Mouse (Mus musculus) right cerebral cortex, adult 18-20 months (tissue): ENCODE results near the gene Cpsf4l.

Source experiments
- DNase-seq: peaks from one replicate; pipeline ENCODE4 v3.0.0; 2022; ENCODE audit warnings: mixed read lengths

The Cpsf4l gene

DNA sequence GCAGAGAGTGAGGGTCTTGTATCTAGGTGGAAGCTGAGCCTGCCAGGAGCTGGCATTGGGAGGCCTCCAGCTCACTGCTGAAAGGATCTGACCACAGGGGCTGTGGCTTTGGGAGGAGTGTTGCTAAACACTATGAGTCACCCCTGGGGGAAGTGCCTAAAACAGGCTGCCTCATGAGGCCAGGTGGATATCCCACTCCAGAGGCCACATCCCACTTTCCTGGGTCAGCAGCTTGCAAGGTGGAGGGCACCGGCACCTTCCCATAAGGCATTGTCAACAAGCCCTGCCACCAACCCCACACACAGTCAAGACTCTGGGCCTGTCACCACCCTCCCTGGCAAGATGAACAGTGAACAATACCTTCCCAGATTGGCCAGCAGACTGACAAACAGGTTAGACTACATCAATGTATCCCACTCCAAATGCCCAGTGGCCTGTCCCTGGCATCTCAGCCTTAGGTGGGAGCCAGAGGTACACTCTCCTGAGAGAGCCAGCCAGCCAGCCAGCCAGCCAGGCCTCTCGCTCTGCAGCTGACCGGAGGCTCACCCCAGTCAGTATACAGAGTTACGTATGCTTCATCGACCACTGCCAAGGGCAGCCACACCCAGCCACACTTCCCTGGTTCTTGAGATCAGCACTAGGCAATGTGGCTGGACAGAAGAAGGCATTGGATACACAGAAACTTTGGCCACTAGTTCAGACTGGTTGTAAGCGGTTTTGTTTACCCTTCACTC is 24.0 kb upstream of the Cpsf4l start:
- no peak for DNase-seq

DNA sequence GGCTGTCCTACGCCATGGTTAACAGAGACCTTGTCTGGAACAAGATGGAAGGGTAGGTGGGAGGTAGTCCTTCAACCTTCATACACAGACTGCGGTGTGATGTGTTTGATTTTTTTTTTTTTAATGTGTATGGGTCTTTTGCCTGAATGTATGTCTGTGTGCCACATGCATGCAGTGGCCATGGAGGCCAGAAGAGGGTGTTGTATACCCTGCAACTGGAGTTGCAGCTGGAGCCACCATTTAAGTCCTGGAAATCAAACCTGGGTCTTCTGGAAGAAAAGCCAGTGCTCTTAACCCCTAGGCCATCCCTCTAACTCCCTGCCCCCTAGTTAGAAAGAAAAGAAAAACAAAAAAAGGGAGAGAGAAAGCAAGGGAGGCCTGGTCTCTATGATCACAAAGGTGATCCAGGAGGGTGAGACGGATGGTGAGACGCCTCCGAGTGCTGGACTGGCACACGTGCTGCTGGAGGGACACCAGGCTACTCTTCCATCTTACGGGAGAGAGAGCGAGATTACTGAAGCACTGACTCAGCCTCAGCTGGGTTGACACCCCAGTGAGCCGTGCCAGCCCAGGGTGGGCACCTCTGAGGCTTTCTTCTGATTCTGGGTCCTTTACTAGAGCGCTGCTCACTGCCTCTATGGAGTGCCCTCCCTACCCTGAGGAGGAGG is 22.3 kb upstream of the Cpsf4l start:
- DNase-seq, result no peak

DNA sequence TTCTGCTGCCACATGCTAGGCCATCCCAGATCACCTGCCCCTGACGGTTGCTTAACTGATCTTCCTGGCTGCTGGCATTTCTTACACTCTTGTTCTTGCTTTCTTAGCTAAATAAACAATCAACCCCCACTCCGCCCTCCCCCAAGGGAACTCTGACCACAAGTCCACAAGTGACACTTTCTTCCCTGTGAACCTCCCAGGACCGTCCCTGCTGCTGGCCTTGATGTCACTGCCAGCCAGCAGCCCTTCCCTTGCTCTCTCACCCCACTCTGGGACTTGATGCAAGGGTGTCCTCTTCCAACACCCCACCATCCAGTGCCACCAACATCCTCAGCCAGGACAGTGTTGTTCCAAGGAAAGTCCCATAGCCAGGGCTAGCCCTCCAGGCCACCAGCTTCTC is 21.1 kb upstream of the Cpsf4l start:
- DNase-seq, result no peak

DNA sequence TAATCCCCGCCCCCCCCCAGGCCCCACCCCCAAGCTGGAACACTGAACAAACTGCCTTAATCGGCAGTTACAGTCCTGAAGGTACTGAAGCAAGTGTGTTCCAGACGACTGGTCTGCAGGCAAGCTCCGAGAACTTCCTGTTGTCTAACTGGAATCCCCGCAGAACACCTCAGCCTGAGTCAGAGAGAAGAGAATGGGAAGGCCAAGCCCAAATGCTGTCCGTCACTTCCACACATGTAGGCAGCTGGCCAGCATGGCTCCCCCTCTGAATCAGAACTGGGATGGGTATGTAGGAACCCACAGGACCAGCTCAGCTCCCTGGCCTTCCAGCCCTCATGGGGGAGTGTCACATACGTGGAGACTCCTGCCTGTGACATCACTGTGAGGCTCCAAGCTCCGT is 20.1 kb upstream of the Cpsf4l start:
- DNase-seq, result no peak

DNA sequence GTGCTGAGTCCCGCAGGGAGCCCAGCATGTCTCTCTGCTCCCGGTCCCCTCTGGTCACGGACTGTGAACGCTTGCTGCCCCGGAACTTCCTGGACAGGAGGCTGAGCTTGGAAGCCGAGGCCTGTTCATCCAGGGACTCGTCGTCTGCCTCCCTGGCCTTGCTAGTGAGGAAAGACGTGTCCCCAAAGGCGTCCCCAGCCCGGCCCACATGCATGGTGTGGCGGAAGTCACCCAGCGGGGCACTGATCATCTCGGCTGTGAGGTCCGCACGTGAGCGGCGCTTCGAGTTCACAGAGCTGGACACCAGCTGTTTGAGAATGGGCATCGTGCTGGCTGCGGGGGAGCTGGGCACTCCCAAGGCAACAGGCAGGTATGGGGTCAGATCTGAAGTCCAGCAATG is 19.4 kb upstream of the Cpsf4l start:
- DNase-seq, result no peak

DNA sequence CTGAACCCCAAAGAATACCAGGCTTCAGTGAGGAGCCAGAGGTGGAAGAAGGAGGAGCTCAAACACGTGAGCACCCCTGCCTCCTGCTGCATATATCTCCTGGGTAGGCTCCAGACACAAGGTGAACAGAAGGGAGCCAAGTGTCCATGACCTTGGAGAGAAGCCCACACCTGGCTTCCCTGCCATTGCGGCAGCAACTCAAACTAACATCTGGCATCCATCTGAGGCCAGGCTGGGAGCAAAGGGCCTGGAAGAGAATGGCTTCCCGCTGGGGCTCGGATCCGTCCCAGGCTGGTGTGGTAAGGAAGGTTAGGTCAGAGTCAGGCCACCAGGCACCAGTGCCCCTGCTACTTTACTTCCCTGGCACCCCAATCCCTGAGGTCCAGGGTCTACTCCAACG is 18.2 kb upstream of the Cpsf4l start:
- no peak for DNase-seq

DNA sequence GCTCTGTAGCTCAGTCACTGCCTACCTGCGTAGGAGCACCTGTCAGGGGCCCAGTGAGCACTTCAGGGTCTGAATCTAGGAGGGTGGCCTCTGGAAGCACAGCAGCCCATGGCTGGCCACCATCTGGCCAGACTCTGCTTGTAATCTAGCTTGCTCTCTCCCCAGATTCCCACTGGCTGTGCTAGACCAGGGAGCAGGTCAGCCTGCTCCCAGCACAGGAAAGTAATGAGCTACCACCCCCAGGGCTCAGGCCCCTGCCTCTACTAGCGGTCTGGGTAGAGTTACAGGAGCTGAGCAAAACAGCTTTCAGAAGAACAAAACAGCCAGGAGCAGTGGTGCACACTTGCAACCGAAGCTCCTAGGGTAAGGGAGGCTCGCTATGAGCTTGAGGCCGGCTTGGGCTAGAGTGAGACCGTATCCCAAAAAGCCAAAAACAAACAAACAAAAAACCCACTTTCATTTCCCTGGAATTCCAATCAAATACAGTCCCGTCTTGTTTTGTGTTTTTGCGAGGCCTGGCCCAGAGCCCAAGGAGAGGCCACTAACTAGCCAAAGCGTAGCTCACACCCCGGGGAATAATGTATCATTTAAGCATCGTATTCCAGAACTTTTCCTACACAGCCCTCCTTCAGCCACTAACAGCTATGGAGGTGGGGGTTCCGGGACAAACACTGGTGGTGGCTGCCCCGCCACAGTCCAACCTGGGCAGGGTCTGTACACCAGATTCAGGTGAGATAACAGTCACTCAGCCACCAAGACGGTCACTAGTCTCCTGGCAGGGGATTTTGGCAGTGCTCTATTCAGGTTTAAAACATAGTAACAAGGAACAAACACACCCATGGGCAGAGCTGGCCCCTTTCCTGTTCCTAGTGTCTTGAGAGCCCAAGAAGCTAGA is 17.4 kb upstream of the Cpsf4l start:
- no peak for DNase-seq

DNA sequence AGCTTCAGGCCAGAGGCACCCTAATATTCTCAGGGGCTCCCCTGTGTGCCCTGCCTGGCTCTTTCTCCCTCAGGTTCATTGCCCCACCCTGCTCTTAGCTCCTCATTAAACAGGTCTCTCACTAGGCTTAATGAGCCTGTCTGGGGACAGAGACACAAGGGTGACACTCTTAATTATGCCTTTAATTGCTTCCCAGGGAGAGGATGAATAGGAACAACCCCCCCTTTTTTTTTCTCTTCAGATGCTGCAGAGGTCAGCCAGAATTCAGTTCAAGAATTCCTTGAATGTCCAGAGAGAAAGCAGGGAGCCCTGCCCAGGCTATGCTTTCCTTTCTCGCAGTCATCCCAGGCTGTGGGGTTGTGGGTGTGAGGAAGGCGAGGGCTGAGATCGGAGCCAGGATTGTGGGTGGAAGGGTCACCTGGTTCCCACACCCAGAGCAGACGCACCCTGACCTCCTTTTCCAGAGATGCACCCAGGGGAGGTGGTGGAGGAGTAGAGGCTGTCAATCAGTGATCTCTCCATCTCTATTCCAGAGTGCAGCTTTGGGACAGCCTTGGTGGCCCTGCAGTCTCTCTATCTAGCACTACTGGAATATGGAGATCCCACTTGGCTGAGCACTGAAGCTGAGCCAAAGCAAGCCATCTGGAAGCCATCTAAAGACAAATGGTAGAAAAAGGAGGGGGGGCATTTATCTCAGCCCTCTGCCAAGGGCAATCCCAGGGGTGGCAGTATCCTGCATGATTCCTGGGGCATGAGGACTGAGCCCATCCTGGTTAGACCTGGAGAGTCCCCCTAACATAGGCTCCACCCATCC is 15.6 kb upstream of the Cpsf4l start:
- DNase-seq, result no peak

DNA sequence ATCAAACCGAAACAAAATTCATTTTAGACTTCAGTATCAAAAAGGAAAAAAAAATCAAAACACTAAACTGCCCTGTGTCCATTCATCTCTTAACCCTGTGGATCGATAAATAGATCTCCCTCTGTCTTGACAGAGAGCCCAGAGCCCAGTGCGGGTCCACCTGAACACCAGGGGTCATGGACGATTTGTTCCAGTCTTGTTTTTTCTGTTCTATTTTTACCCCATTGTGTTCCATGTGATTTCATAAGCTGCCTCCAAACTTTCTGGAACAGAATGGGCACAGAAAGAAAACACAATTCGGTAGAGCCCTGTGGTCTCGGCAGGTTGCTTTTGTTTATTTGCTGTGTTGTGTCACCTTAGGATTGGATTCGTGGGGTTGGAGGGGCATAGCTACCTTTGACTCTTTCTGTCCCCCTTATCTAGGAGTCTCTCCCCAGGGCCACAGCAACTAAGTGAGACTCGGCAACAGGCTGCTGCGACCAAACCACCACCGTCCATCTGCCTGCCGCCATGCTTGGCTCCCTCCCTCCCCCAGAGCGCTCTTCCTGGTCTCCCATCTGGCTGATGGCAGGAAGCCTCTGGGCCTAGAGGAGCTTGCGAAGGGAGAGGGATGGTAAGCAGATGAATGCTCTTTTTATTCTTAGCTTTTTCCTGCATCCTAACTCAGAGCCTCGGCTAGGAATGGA is 12.7 kb upstream of the Cpsf4l start:
- no peak for DNase-seq

DNA sequence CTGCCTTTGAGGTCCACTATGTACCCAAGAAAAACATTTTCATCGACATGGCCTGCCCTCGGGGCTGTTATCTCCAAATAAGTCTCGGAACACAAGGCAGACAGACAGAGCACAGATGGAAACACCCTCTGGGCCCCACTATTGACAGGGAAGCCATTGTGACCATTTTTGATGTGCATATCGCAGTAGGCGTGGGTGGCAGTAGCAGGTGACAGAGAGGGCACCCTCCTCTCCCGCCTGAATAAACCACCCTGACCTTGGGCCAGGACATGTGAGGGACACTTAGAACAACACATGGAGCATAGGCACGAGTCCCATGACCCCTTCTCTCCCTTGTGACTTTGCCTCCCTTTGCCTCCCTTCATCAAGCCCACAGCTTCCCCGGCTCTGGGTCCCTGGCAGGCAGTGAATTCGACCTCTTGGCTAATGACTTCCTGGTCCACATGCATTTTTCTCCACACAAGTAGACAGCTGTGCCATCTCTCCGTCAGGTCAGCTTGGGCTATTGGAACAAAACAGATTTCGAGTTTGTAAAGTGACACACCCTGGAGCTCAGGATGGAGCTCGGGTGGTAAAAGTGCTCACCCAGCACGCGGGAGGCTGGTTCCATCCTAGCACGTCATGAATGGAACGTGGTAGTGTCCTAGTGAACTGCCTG is 8.1 kb upstream of the Cpsf4l start:
- no peak for DNase-seq

DNA sequence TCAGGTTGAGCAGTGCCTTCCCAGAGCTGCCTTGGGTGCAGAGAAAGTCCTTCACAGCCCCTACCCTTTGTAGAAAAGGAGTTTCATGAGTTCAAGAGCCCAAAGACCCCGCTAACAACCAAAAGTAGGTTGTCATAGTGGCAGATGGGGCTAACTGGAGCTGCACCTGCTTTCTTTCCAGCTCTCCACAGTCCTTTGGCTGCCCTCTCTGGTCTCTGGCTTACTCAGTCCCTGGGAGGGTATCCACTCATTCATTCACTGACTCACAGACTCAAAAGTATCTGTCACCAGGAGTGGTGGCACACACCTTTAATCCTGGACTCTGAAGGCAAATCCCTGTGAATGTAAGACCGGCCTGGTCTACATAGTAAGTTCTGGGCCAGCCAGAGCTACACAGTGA is 6.3 kb upstream of the Cpsf4l start:
- DNase-seq, result no peak

DNA sequence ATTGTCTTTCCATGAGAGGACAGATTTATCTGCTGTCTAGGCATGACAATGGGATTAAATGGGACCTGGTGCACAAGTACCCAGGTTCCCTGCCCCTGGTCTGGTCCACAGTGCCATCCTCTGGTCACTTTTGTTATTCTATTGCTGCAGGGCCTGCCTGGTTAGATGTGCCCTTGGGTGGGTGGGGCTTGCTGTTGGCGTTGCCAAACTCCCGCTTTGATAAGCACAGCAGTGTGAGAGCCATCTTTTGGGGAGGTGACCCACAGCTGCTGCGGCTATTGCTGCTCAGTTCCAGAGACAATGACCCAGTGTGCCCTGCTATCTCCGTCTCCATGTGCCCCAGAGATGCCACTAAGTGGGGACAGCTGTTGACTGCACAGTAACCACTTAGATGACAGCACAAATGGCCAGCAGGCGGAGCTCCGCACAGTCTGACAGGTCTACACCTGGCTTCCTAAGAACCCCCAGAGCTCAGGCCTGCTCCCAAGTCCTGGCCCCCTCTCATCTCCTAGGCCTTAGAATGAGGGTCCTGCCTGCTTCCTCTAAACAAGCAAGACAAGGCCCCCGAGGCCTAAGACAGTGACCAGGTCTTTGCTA is 5.4 kb upstream of the Cpsf4l start:
- no peak for DNase-seq

DNA sequence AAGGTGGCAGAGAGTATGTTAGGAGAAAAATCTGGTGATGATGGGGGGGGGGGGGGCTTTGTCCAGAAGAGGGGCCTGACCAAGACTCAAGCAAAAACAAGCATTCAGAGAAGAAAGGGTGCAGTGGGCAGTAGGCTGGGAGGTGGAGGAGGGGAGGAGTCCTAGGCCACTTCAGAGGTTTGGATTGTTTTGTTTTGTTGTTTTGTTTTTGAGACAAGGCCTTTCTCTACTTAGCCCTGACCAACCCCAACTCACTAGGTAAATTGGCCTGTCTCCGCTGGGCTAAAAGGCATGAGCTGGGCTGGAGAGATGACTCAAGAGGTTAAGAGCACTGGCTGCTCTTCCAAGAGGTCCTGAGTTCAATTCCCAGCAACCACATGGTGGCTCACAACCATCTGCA is 1.2 kb upstream of the Cpsf4l start:
- no peak for DNase-seq

DNA sequence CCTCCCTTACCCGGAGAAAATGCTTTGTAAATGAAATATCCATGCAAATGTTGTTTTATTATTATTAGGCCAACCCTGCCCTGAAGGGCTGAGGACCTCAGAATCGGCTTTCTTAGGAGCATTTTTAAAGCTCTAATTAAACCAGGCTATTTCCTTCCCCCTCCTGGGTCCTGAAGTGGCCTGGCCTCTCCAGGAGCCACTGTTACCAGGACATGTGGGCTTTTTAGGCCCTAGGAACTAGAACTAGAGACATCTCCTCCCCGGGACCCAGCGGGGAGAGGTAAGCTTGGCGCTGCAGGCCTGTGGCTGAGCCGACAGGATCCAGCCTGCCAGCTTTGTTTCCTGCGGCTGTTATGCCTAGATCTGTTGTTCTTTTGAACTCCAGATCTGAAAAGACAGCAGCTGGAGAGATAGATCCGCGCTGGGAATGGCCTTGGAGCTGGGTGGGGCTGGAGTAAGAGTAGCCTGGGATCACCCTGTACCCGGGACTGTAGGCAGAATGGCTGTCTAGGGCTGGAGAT is 500 bp upstream of the Cpsf4l start:
- no peak for DNase-seq

DNA sequence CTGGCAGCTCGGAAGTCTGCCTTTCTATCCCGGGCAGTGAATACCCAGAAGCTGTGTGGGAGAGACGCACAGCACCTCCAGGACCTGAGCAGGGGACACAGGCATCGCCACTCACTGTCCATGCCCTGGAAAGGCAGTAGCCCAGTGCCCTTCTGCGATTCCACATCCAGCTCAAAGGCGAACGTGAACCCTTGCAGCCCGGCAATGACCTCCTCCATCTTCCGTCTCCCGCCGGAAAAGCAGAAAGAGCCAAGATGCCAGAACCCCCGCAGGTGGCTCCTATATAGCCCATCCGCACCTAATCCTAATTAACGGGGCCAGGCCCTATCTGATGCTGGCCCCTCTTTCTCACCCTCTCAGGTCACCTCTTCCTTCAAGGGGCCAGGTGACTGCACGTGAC is 545 bp downstream of the Cpsf4l start:
- DNase-seq, result no peak

DNA sequence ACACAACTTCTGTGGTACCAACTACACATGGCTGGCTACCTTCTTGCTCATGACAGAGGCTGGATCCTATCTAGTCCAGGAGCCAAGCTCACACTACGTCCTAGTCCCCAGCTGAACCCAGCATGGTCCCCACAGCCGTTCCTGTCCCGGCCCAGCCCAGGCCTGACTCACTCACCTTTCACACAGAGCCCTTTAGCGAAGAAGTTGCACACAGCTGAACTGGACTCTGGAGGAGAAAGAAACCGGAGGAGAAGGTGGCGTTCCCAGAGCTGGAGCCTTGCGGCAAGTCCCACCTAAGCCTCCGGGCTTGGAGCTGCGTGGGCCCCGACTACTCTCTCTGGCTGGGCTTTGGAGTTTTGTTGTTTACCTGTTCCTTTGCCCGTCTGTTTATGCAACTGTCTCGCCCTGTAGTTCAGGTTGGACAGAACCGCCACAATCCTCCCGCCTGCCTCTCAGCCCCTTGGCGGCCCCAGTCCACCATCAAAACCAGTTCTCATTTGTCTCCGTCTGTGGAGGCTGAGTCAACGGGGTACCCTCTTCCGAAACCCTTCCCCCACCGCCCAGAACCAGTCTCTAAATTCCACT is 1.1 kb downstream of the Cpsf4l start:
- no peak for DNase-seq

DNA sequence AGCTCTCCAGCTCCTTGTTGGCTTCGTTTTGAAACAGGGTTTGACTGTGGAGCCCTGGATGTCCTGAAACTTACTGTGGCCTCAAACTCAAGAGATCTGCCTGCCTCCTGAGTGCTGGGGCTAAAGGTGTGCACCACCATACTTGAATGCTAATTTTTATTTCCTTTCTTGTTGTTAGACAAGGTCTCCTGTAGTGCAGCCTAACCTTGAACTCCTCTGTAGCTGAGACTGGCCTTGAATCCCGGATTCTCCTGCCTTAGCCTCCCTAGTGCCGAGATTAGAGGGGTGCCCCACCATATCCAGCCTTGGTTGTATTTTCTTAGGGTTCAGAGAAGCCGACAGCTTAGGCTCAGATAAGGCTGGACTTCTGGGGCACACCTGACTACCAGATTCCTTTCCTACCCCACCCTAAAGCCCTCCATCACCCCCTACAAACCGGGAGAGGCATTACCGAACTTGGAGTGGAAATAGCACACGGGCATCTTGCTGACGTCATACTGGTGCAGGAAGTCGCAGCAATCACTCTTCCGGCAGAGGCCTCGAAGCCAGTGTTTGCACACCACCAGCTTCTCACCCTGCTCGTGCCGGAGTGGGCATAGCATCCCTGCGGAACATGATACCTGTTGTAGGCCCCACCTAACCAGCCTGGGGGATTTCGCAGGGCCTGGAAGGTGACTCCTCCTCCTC is 3.7 kb downstream of the Cpsf4l start:
- no peak for DNase-seq

DNA sequence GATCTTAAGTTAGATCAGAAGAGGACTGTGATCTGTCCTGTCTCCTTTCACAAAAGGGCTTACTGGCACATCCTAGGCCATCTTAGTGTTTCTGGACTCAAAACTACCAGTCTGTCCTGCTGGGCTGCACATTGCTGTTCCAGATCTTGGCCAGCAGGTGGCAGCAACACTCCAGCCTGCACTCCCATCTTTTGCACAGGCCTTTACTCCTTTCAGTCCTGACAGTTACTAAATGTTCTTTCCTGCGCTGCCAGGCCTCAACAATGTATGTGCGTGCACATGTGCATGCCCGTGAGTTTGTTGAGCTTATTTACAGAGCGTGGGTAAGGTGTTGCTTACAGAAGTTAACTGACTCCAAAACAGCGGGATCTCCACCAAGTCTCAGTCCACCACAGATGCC is 6.1 kb downstream of the Cpsf4l start:
- peak; percentile 76 for DNase-seq

DNA sequence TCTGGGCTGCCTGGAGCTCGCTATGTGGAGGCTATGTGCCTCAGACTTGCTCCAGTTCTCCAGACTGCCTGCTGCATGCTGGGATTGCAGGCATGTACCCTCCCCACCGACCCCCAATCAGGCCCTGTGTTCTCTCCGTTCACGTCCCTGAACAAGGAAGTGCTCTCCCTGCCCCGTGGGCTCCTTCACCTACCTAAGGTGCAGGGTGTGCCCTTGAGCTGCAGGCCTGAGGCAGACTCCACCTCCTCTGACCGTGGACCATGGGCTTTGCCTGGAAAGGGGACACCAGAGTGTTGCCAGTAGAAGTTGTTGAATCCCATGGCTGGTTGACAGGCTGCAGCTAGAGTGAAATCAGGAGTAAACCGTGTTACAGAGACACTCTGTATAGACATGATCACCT is 10.2 kb downstream of the Cpsf4l start:
- DNase-seq, result no peak

DNA sequence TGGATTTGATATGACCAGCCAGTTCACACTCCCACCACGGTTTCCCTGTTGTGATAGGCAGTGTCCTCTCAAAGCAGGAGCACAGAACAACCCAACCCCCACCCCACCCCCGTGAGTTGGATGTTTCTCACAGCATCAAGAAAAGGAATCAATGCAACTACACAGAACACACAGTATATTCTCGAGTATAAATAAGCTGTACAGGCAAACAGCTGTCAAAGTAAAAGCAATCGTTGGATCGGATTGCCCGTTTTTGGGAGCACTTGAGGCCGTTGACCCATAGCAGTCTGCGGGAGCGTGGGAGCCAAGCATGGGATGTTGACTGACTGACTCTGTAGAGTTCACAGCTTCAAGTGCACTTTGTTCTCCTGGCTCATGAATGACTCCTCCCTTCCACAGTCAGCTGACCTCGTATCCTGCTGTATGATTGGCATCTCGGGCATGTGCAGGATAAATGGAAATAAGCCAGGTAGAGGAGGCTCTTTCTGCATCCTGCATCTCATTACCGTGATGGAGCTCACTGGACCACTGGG is 11.7 kb downstream of the Cpsf4l start:
- no peak for DNase-seq
